Mouse (Mus musculus) cerebellum, adult 2 months (tissue): ENCODE data around the gene Pmepa1.

ENCODE experiments used
- CTCF ChIP-seq: fragments of 200-500 bp; IDR thresholded peaks from 2 replicates; pipeline ENCODE4 v1.5.1; 2011; ENCODE audit warnings: low read depth, mild to moderate bottlenecking, control low read depth, low read length, moderate library complexity, borderline replicate concordance; ENCODE audit not compliant: insufficient read depth
- POLR2A ChIP-seq: fragments of 200-500 bp; IDR thresholded peaks from 2 replicates; pipeline ENCODE4 v1.6.1; 2011; ENCODE audit warnings: low read length, control low read depth, borderline replicate concordance; ENCODE audit not compliant: insufficient read depth

- TF ChIP-seq CTCF (no peak), POLR2A (no peak)
Measured at GRCm38 (mm10) chr2:173184475-173185080, 91.8 kb downstream of the Pmepa1 start.
